Mouse (Mus musculus) lung, postnatal 0 days (tissue): ENCODE results near the gene Fyn.

ENCODE experiments used
- CTCF ChIP-seq: IDR thresholded peaks from 2 replicates; pipeline ENCODE4 v1.5.1; 2016; ENCODE audit warnings: antibody characterized with exemption, mild to moderate bottlenecking
- EP300 ChIP-seq: IDR thresholded peaks from 2 replicates; pipeline ENCODE4 v1.6.1; 2016; ENCODE audit warnings: antibody characterized with exemption, mild to moderate bottlenecking, control low read depth

- no peak for TF ChIP-seq CTCF
- TF ChIP-seq EP300 = no peak
These were observed 99.9 kb downstream of the Fyn start for GRCm38 (mm10) chr10:39468576-39468975.
